Mouse (Mus musculus) kidney, adult 2 months (tissue): ENCODE data around the gene Slc35e3.

Source experiments
- CTCF ChIP-seq: fragments of 200-500 bp; conservative IDR thresholded peaks from 2 replicates; pipeline ENCODE4 v1.5.1; 2011; ENCODE audit warnings: low read depth, mild to moderate bottlenecking, control low read depth, low read length, moderate library complexity, mixed read lengths; ENCODE audit not compliant: insufficient read depth, insufficient read length
- POLR2A ChIP-seq: fragments of 200-500 bp; IDR thresholded peaks from one replicate; pipeline ENCODE4 v1.6.1; 2011; ENCODE audit warnings: low read depth, low read length, control low read depth

GRCm38 (mm10) chr10:117704964-117705335 is 41.2 kb downstream of the Slc35e3 start:
- TF ChIP-seq CTCF (no peak), POLR2A (no peak)
